Mouse (Mus musculus) kidney, postnatal 0 days (tissue): ENCODE results near the gene Nhlrc4. TPM values are rescaled to one million over a fixed set of nuclear protein-coding genes. Genes with fewer than 3 reads are reported as not detected.
A peak's percentile ranks its signal among the peaks of the same experiment; 100 is the strongest.

Experiments used
- ATAC-seq: fragments of 200-750 bp; cut with Nextera tagmentation; replicated peaks from 2 replicates; pipeline ENCODE4 v1.8.0; 2017; ENCODE audit warnings: low read depth, moderate number of reproducible peaks, moderate TSS enrichment, moderate library complexity; ENCODE audit not compliant: low FRiP score
- DNase-seq: peaks from one replicate; pipeline ENCODE4 v3.0.0-alpha.2; 2016; ENCODE audit warnings: low spot score
- H3K27ac ChIP-seq: fragments of 300-500 bp; sonication (generic); 2 replicates; pipeline ENCODE4 v1.5.1; 2014; ENCODE audit warnings: mild to moderate bottlenecking
- H3K27me3 ChIP-seq: fragments of 300-500 bp; sonication (generic); 2 replicates; pipeline ENCODE4 v1.6.1; 2014; ENCODE audit warnings: low read length, mixed read lengths; ENCODE audit not compliant: insufficient read depth
- H3K36me3 ChIP-seq: fragments of 300-500 bp; sonication (generic); 2 replicates; pipeline ENCODE4 v1.6.1; 2014; ENCODE audit warnings: low read length, mixed read lengths; ENCODE audit not compliant: insufficient read depth
- H3K4me1 ChIP-seq: fragments of 300-500 bp; sonication (generic); replicated peaks from 2 replicates; pipeline ENCODE4 v1.6.1; 2014; ENCODE audit warnings: antibody characterized with exemption, low read length, mixed read lengths; ENCODE audit not compliant: insufficient read depth
- H3K4me2 ChIP-seq: fragments of 300-500 bp; sonication (generic); 2 replicates; pipeline ENCODE4 v1.6.1; 2014; ENCODE audit warnings: mild to moderate bottlenecking, low read length, moderate library complexity, mixed read lengths
- H3K4me3 ChIP-seq: fragments of 300-500 bp; sonication (generic); replicated peaks from 2 replicates; pipeline ENCODE4 v1.5.1; 2014; ENCODE audit warnings: low read depth, low read length
- H3K9ac ChIP-seq: fragments of 300-500 bp; sonication (generic); 2 replicates; pipeline ENCODE4 v1.6.1; 2014; ENCODE audit warnings: low read depth, low read length
- H3K9me3 ChIP-seq: fragments of 300-500 bp; sonication (generic); replicated peaks from 2 replicates; pipeline ENCODE4 v1.6.1; 2016; ENCODE audit warnings: low read length, inconsistent platforms, mixed read lengths
- CTCF ChIP-seq: IDR thresholded peaks from 2 replicates; pipeline ENCODE4 v1.5.1; 2016; ENCODE audit warnings: antibody characterized with exemption, low read depth, mild to moderate bottlenecking, moderate library complexity
- WGBS: fragments of 180-500 bp; shearing (Covaris S2); extraction: QIAGEN DNeasy Blood & Tissue Kit; methylation state at CpG from one replicate; pipeline ENCODE4 v1.1.7; 2014; 5-methylcytosine and 5-hydroxymethylcytosine counted together
- polyA plus RNA-seq: library from polyadenylated mRNA; unstranded; fragments of >200 nt; fragmentation: Nextera tagmentation; extraction: Ambion mirVana; gene quantifications from 2 replicates; pipeline ENCODE4 v1.2.1, GENCODE M21; 2015

Nhlrc4 gene
- polyA plus RNA-seq, 1 experiment from 2014 or later = 1.1 TPM

DNA sequence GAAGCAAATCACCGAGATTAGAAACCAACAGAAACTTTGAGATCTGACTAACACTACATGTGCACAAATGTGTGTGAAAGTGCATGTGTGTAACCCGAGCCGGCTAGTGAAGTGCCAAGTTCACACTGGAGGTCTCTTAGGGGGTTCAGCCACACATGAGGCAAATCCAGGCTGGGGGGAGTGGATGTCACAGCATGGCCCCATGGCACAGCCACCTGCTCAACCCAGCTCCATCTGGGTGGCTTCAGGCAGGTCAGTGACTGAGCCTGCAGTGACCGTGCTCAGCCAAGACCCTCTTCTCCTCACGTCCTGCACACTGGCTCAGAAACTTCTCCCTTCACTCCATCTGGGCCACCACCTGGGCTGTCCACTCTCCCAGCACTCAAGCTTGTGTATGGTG, 5.2 kb upstream of the Nhlrc4 start:
- ATAC-seq = no peak
- Histone ChIP-seq H3K9ac (no peak overlapping the region), H3K27me3 (peaks cover 13% of the 10 kb centered on the region), H3K4me1 (peaks cover 2% of the 10 kb centered on the region; the same call in 1 of the 2 replicates), H3K4me2 (peak overlapping the region; percentile 1; the same call in 1 of the 2 replicates), H3K36me3 (no peaks in the 10 kb centered on the region), H3K9me3 (no peaks in the 10 kb centered on the region), H3K4me3 (no peak overlapping the region), H3K27ac (no peak overlapping the region)
- 60% methylated on average over 5 of the region's 5 CpGs for WGBS
- TF ChIP-seq CTCF = no peak
- DNase-seq = no peak

GRCm38 (mm10) chr17:25948051-25948450, 3.3 kb upstream of the Nhlrc4 start:
- TF ChIP-seq CTCF = no peak
- Histone ChIP-seq H3K9me3 (no peaks in the 10 kb centered on the region), H3K27ac (no peak overlapping the region), H3K9ac (no peak overlapping the region), H3K36me3 (no peaks in the 10 kb centered on the region), H3K4me2 (no peak overlapping the region), H3K4me1 (peaks cover 2% of the 10 kb centered on the region; the same call in 1 of the 2 replicates), H3K27me3 (peaks cover 13% of the 10 kb centered on the region), H3K4me3 (no peak overlapping the region)
- WGBS = 68% methylated on average over 8 of the region's 8 CpGs
- no peak for ATAC-seq
- no peak for DNase-seq

GRCm38 (mm10) chr17:25947576-25947975, 2.8 kb upstream of the Nhlrc4 start:
- H3K9ac ChIP-seq = 0 out of 2 replicates have a peak overlapping the region, but pooled peaks have one; percentile 18
- WGBS = 69% methylated on average over 4 of the region's 4 CpGs
- H3K27ac ChIP-seq = no peak overlapping the region
- no peak for DNase-seq
- no peak overlapping the region for H3K4me3 ChIP-seq
- H3K36me3 ChIP-seq = no peaks in the 10 kb centered on the region
- no peak for TF ChIP-seq CTCF
- no peaks in the 10 kb centered on the region for H3K9me3 ChIP-seq
- H3K4me1 ChIP-seq = peaks cover 2% of the 10 kb centered on the region; the same call in 1 of the 2 replicates
- peaks cover 12% of the 10 kb centered on the region for H3K27me3 ChIP-seq
- no peak for ATAC-seq
- no peak overlapping the region for H3K4me2 ChIP-seq

- ATAC-seq (no peak), DNase-seq (no peak)
- Histone ChIP-seq H3K36me3 (no peaks in the 10 kb centered on the region), H3K27me3 (peaks cover 5% of the 10 kb centered on the region; the same call in 1 of the 2 replicates), H3K4me1 (peaks cover 2% of the 10 kb centered on the region; the same call in 1 of the 2 replicates), H3K4me2 (no peak overlapping the region), H3K9me3 (no peaks in the 10 kb centered on the region), H3K27ac (peak overlapping the region; percentile 71; the same call in 1 of the 2 replicates), H3K4me3 (no peak overlapping the region), H3K9ac (0 out of 2 replicates have a peak overlapping the region, but pooled peaks have one; percentile 18)
- WGBS = 84% methylated on average over 8 of the region's 8 CpGs
- TF ChIP-seq CTCF = no peak
Measured at GRCm38 (mm10) chr17:25946891-25947290, 2.1 kb upstream of the Nhlrc4 start.

DNA sequence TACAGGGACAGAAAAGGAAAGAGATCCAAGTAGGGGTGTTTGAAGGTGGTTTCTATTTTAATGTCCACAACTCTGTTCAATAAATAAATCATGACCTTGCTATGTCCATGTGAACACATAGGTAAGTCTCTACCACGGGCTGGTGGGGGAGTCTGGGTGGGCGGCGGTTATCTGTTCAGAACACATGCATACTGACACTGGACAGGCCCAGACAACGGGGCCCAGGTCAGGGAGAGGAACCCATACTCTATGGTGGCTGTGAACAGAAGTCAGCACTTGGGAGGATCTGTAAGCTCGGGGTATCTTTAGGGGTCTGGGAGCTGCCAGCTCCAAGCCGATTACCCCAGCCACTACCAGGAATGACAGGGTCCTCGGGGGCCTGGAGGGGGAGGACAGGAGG, 1.6 kb upstream of the Nhlrc4 start:
- Histone ChIP-seq H3K9me3 (no peaks in the 10 kb centered on the region), H3K4me2 (no peak overlapping the region), H3K27me3 (peaks cover 4% of the 10 kb centered on the region; the same call in 1 of the 2 replicates), H3K36me3 (no peaks in the 10 kb centered on the region), H3K4me1 (peaks cover 2% of the 10 kb centered on the region; the same call in 1 of the 2 replicates), H3K27ac (peak overlapping the region; percentile 71; the same call in 1 of the 2 replicates), H3K4me3 (no peak overlapping the region), H3K9ac (no peak overlapping the region)
- no peak for TF ChIP-seq CTCF
- ATAC-seq (no peak), DNase-seq (no peak)
- 77% methylated on average over 7 of the region's 7 CpGs for WGBS

DNA sequence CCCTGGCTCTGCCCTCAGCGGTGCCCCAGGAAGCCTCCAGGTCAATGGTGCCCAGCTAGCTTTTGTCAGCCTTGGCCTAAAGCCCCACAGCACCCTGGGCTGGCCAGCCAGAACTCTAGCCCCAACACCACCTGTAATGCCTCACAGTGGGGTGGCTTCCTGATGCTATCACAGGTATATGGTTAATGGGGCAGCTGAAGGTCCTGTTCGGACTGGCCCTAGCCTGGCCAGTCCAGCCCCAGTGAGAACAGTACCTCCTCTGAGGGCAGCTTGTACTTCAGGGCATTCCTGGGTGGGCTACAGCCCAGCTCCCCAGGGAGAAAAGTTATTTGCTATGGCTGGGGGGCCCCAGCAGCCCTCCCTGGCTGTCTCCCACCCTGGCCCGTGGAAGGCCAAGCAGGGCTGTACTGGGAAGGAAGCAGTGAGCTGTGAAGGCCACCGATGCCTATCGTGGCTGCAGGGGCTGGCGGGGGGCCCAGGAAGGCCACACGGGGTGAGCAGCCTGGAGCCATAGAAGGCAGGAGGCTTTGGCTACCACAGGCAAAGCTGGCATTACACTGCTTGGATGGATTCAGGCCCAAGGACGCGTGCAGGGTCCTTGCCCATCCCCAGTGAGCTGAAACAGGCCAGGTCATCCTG, 875 bp upstream of the Nhlrc4 start:
- Histone ChIP-seq H3K4me1 (peaks cover 5% of the 10 kb centered on the region), H3K9ac (no peak overlapping the region), H3K27ac (peak overlapping the region; percentile 71), H3K4me3 (no peak overlapping the region), H3K27me3 (no peaks in the 10 kb centered on the region), H3K36me3 (no peaks in the 10 kb centered on the region), H3K4me2 (no peak overlapping the region), H3K9me3 (no peaks in the 10 kb centered on the region)
- TF ChIP-seq CTCF = no peak
- ATAC-seq = peak; percentile 70
- WGBS = 31% methylated on average over 9 of the region's 9 CpGs
- DNase-seq = peak; percentile 15
